In genomic region chr17:66769365-66770363, GRCm38 (mm10) we compare ENCODE assay signal across 28 mouse cellular contexts.
A peak's percentile ranks its signal among the peaks of the same experiment; 100 is the strongest.
DNase-seq lines count a peak whose midpoint lies in the region; ATAC-seq and TF ChIP-seq lines count a peak whose summit lies in the region.
"Had no signal": no experiment of that assay in that cellular context is flagged by ENCODE, and none has a peak within 500 bp of the region (broad histone marks: within the 10 kb centered on the region; RNA-seq: fewer than 3 reads in every experiment).

No protein-coding gene starts in this region.

- H3K9me3 ChIP-seq in hindbrain, embryonic 14.5 days (ENCODE audit: control insufficient read depth, low read length) = no peaks in the 10 kb centered on the region
- H3K9me3 ChIP-seq in hindbrain, embryonic 16.5 days (ENCODE audit: control insufficient read depth, low read length) = no peaks in the 10 kb centered on the region
- no peaks in the 10 kb centered on the region for H3K9me3 ChIP-seq in kidney, postnatal 0 days (replicated peaks; ENCODE audit: low read length)
- H3K9me3 ChIP-seq in limb, embryonic 10.5 days (replicated peaks) = no peaks in the 10 kb centered on the region
- H3K9me3 ChIP-seq: embryonic facial prominence, embryonic 10.5 days; embryonic facial prominence, embryonic 15.5 days; forebrain, embryonic 12.5 days; heart, embryonic 10.5 days; heart, embryonic 15.5 days had no signal

- H3K9ac ChIP-seq in hindbrain, embryonic 14.5 days = no peak overlapping the region
- H3K9ac ChIP-seq in hindbrain, embryonic 16.5 days (ENCODE audit: low read depth, low read length) = no peak overlapping the region
- H3K9ac ChIP-seq in kidney, postnatal 0 days (ENCODE audit: low read depth, low read length) = no peak overlapping the region
- H3K9ac ChIP-seq: embryonic facial prominence, embryonic 15.5 days; forebrain, embryonic 12.5 days; forebrain, postnatal 0 days; heart, embryonic 15.5 days; liver, embryonic 14.5 days had no signal

- H3K4me3 ChIP-seq in hindbrain, embryonic 14.5 days (replicated peaks; ENCODE audit: low read length) = no peak overlapping the region
- H3K4me3 ChIP-seq in hindbrain, embryonic 16.5 days (ENCODE audit: low read length) = no peak overlapping the region
- no peak overlapping the region for H3K4me3 ChIP-seq in kidney, postnatal 0 days (replicated peaks; ENCODE audit: low read depth, low read length)
- H3K4me3 ChIP-seq in limb, embryonic 10.5 days = no peak overlapping the region
- H3K4me3 ChIP-seq: embryonic facial prominence, embryonic 10.5 days; embryonic facial prominence, embryonic 15.5 days; forebrain, embryonic 12.5 days; heart, embryonic 10.5 days; heart, embryonic 15.5 days had no signal

- no peaks in the 10 kb centered on the region for H3K27me3 ChIP-seq in hindbrain, embryonic 14.5 days (ENCODE audit: control insufficient read depth, insufficient read depth, low read length)
- no peaks in the 10 kb centered on the region for H3K27me3 ChIP-seq in hindbrain, embryonic 16.5 days (replicated peaks; ENCODE audit: control insufficient read depth, insufficient read depth, low read length)
- H3K27me3 ChIP-seq in kidney, postnatal 0 days (ENCODE audit: insufficient read depth, low read length) = no peaks in the 10 kb centered on the region
- H3K27me3 ChIP-seq in limb, embryonic 10.5 days (ENCODE audit: low read depth, poor library complexity, severe bottlenecking) = peaks cover 19% of the 10 kb centered on the region
- H3K27me3 ChIP-seq: embryonic facial prominence, embryonic 15.5 days; heart, embryonic 15.5 days had no signal

- no peak for TF ChIP-seq CTCF in kidney, postnatal 0 days (IDR thresholded peaks at IDR 0.05; ENCODE audit: low read depth)

- ATAC-seq in hindbrain, embryonic 14.5 days (ENCODE audit: low FRiP score) = no peak
- no peak for ATAC-seq in hindbrain, embryonic 16.5 days
- peak; percentile 87 for ATAC-seq in kidney, postnatal 0 days (replicated peaks; ENCODE audit: low FRiP score, low read depth)
- ATAC-seq: forebrain, postnatal 0 days had no signal

- H3K27ac ChIP-seq in hindbrain, embryonic 14.5 days = peak overlapping the region; percentile 26; the same call in 1 of the 2 replicates
- H3K27ac ChIP-seq in hindbrain, embryonic 16.5 days (ENCODE audit: low read depth, low read length) = no peak overlapping the region
- peak overlapping the region; percentile 36; the same call in 1 of the 2 replicates for H3K27ac ChIP-seq in kidney, postnatal 0 days
- H3K27ac ChIP-seq in limb, embryonic 10.5 days = no peak overlapping the region
- H3K27ac ChIP-seq: embryonic facial prominence, embryonic 10.5 days; embryonic facial prominence, embryonic 15.5 days; forebrain, embryonic 12.5 days; heart, embryonic 10.5 days; heart, embryonic 15.5 days; liver, embryonic 14.5 days; macrophage; stomach, postnatal 0 days had no signal

- peaks cover 13% of the 10 kb centered on the region for H3K4me1 ChIP-seq in hindbrain, embryonic 14.5 days (replicated peaks; ENCODE audit: control insufficient read depth, insufficient read depth, low read length)
- H3K4me1 ChIP-seq in hindbrain, embryonic 16.5 days (ENCODE audit: control insufficient read depth, insufficient read depth, low read depth, low read length) = no peaks in the 10 kb centered on the region
- peaks cover 7% of the 10 kb centered on the region for H3K4me1 ChIP-seq in kidney, postnatal 0 days (replicated peaks; ENCODE audit: insufficient read depth, low read length)
- 0 out of 2 replicates have a peak, but pooled peaks cover 7% of the 10 kb centered on the region for H3K4me1 ChIP-seq in limb, embryonic 10.5 days
- H3K4me1 ChIP-seq: embryonic facial prominence, embryonic 15.5 days had no signal

- no peak overlapping the region for H3K4me2 ChIP-seq in hindbrain, embryonic 14.5 days (replicated peaks)
- H3K4me2 ChIP-seq in hindbrain, embryonic 16.5 days (ENCODE audit: low read length) = no peak overlapping the region
- no peak overlapping the region for H3K4me2 ChIP-seq in kidney, postnatal 0 days (ENCODE audit: low read length)
- H3K4me2 ChIP-seq: embryonic facial prominence, embryonic 15.5 days; forebrain, embryonic 12.5 days; heart, embryonic 15.5 days had no signal

- 83% methylated on average over 14 of the region's 14 CpGs for WGBS in hindbrain, embryonic 14.5 days
- WGBS in hindbrain, embryonic 16.5 days = 80% methylated on average over 14 of the region's 14 CpGs
- 39% methylated on average over 14 of the region's 14 CpGs for WGBS in kidney, postnatal 0 days
- 86% methylated on average over 14 of the region's 14 CpGs for whole genome bisulfite sequencing in limb, embryonic 10.5 days

- peak; percentile 31 for DNase-seq in adrenal gland, postnatal 14 days
- DNase-seq in adrenal gland, adult 8-10 months = no peak
- DNase-seq in hindbrain, embryonic 14.5 days (ENCODE audit: low spot score) = no peak
- DNase-seq in kidney, postnatal 0 days (ENCODE audit: low spot score) = peak; percentile 89
- no peak for DNase-seq in kidney, postnatal 25 days
- DNase-seq in NIH3T3 (ENCODE audit: low read depth) = peak; percentile 53
- DNase-seq in limb, embryonic 10.5 days (ENCODE audit: low spot score) = no peak
- DNase-seq: cerebellum, adult 8-10 months; cerebellum, postnatal 25 days; forebrain, postnatal 0 days; kidney, adult 2 months; layer of hippocampus, postnatal 36 days; liver; lung, adult 2 months; lung, postnatal 10 days; right cerebral cortex, postnatal 4 days; thymus, adult 18-20 months; thymus, postnatal 25 days had no signal

- H3K36me3 ChIP-seq in hindbrain, embryonic 14.5 days (replicated peaks; ENCODE audit: control insufficient read depth, insufficient read depth) = no peaks in the 10 kb centered on the region
- H3K36me3 ChIP-seq in hindbrain, embryonic 16.5 days (ENCODE audit: control insufficient read depth, insufficient read depth, low read length) = no peaks in the 10 kb centered on the region
- no peaks in the 10 kb centered on the region for H3K36me3 ChIP-seq in kidney, postnatal 0 days (ENCODE audit: insufficient read depth, low read length)
- no peaks in the 10 kb centered on the region for H3K36me3 ChIP-seq in limb, embryonic 10.5 days
- H3K36me3 ChIP-seq: embryonic facial prominence, embryonic 10.5 days; embryonic facial prominence, embryonic 15.5 days; forebrain, embryonic 12.5 days; G1E; heart, embryonic 10.5 days; heart, embryonic 15.5 days had no signal

Comparison
In these comparisons a context has a peak if more than half of its experiments do, and no peak if none do; other contexts are left out.
1. DNase-seq: peak in adrenal gland, postnatal 14 days (single experiment), kidney, postnatal 0 days (single experiment) and NIH3T3 (single experiment); none in adrenal gland, adult 8-10 months (single experiment), hindbrain, embryonic 14.5 days (single experiment), kidney, postnatal 25 days (0 of 2) and limb, embryonic 10.5 days (single experiment).
2. H3K27ac ChIP-seq: peak in hindbrain, embryonic 14.5 days (single experiment) and kidney, postnatal 0 days (single experiment); none in hindbrain, embryonic 16.5 days (single experiment) and limb, embryonic 10.5 days (single experiment).